Mouse (Mus musculus): ENCODE measurements around the gene Aldh3b3.

GRCm38 (mm10) chr19:4000119-4000900 is 41.9 kb downstream of the Aldh3b3 start, which contains the start of the genes Nudt8 and Gm49405:
- TF ChIP-seq POLR2A (IDR thresholded peaks at IDR 0.05; ENCODE audit: low read depth, low read length) (peak; percentile 88), CTCF (IDR thresholded peaks at IDR 0.05; ENCODE audit: extremely low read depth, insufficient read depth, insufficient read length, insufficient replicate concordance) (peak; percentile 73)
